9 mouse cellular contexts compared by ENCODE assay signal in genomic region chr13:104074731-104075130, GRCm38 (mm10). TPM values are rescaled to one million over a fixed set of nuclear protein-coding genes. Genes with fewer than 3 reads are reported as not detected.
DNase-seq lines count a peak whose midpoint lies in the region; ATAC-seq and TF ChIP-seq lines count a peak whose summit lies in the region.
"Had no signal": no experiment of that assay in that cellular context is flagged by ENCODE, and none has a peak within 500 bp of the region (broad histone marks: within the 10 kb centered on the region; RNA-seq: fewer than 3 reads in every experiment).

No protein-coding gene starts in this region.

- no peak overlapping the region for H3K4me2 ChIP-seq in heart, embryonic 11.5 days
- no peak overlapping the region for H3K4me2 ChIP-seq in forebrain, postnatal 0 days (ENCODE audit: low read depth)
- H3K4me2 ChIP-seq: limb, embryonic 12.5 days had no signal

- peak overlapping the region; percentile 41; the same call in 1 of the 2 replicates for H3K27ac ChIP-seq in heart, embryonic 11.5 days (ENCODE audit: low read depth, low read length)
- no peak overlapping the region for H3K27ac ChIP-seq in forebrain, postnatal 0 days (ENCODE audit: low read depth, low read length)
- H3K27ac ChIP-seq: limb, embryonic 12.5 days had no signal

- H3K36me3 ChIP-seq in heart, embryonic 11.5 days (ENCODE audit: control insufficient read depth, insufficient read depth, low read length), result no peaks in the 10 kb centered on the region
- peaks cover 22% of the 10 kb centered on the region for H3K36me3 ChIP-seq in forebrain, postnatal 0 days (ENCODE audit: insufficient read depth)

- H3K4me3 ChIP-seq in heart, embryonic 11.5 days (ENCODE audit: low read depth, low read length), result no peak overlapping the region
- no peak overlapping the region for H3K4me3 ChIP-seq in forebrain, postnatal 0 days (ENCODE audit: low read depth, low read length)
- H3K4me3 ChIP-seq: limb, embryonic 12.5 days had no signal

- DNase-seq in adrenal gland, postnatal 10 days, result peak; percentile 55
- no peak for DNase-seq in adrenal gland, adult 18-20 months (ENCODE audit: low spot score in 2 of 2)
- peak; percentile 72 to 79 for DNase-seq in kidney, postnatal 4 days
- DNase-seq in naive thymus-derived CD4-positive, alpha-beta T cell, adult 2 months (ENCODE audit: low read depth), result peak; percentile 7
- DNase-seq in left cerebral cortex, adult 8-10 months (ENCODE audit: low spot score in 2 of 2), result no peak
- DNase-seq in spleen, adult 12 weeks (ENCODE audit: low spot score), result no peak
- no peak for DNase-seq in forebrain, postnatal 0 days

- TF ChIP-seq CTCF in forebrain, postnatal 0 days (IDR thresholded peaks at IDR 0.05; ENCODE audit: low read depth), result no peak

- peaks cover 9% of the 10 kb centered on the region; the same call in 1 of the 2 replicates for H3K4me1 ChIP-seq in heart, embryonic 11.5 days (ENCODE audit: control insufficient read depth, insufficient read depth, low read length)
- H3K4me1 ChIP-seq in forebrain, postnatal 0 days (ENCODE audit: insufficient read depth), result no peaks in the 10 kb centered on the region

- 64% methylated on average over 10 of the region's 10 CpGs for WGBS in heart, embryonic 11.5 days (ENCODE audit: insufficient replicate concordance)
- 82% methylated on average over 10 of the region's 10 CpGs for WGBS in forebrain, postnatal 0 days

- ATAC-seq in heart, embryonic 11.5 days (replicated peaks; ENCODE audit: insufficient number of reproducible peaks, low FRiP score, low TSS enrichment), result 0 out of 2 replicates have a peak, but pooled peaks have one; percentile 55
- no peak for ATAC-seq in forebrain, postnatal 0 days

- H3K27me3 ChIP-seq in heart, embryonic 11.5 days (ENCODE audit: control insufficient read depth, insufficient read depth, low read length), result no peaks in the 10 kb centered on the region
- H3K27me3 ChIP-seq in forebrain, postnatal 0 days (ENCODE audit: insufficient read depth, low read length), result no peaks in the 10 kb centered on the region
- H3K27me3 ChIP-seq: limb, embryonic 12.5 days had no signal

- no peaks in the 10 kb centered on the region for H3K9me3 ChIP-seq in heart, embryonic 11.5 days (replicated peaks; ENCODE audit: control insufficient read depth, low read length)
- H3K9me3 ChIP-seq in forebrain, postnatal 0 days (ENCODE audit: low read length), result no peaks in the 10 kb centered on the region
- H3K9me3 ChIP-seq: limb, embryonic 12.5 days had no signal

- H3K9ac ChIP-seq in heart, embryonic 11.5 days (ENCODE audit: low read depth, low read length), result no peak overlapping the region
- H3K9ac ChIP-seq in forebrain, postnatal 0 days, result no peak overlapping the region
- H3K9ac ChIP-seq: limb, embryonic 12.5 days had no signal

RNA-seq across cellular contexts. Expression of gene Nln, which starts 34.7 kb away (rescaled TPM):
- total RNA-seq in adrenal gland, postnatal 10 days (2021), result 10 to 100 TPM; 27.2 to 28.4 TPM
- total RNA-seq in adrenal gland, adult 18-20 months (2021), result 10 to 100 TPM; 15.2 to 16.5 TPM
- 25.2 and 28.7 TPM in 2 replicates for polyA plus RNA-seq in heart, embryonic 11.5 days (2014; fragmentation: Nextera tagmentation; extraction: Ambion mirVana)
- 10 to 100 TPM; 27.7 to 31.6 (median 29.7) TPM for total RNA-seq in left cerebral cortex, adult 8-10 months (2022)
- total RNA-seq in forebrain, postnatal 0 days (2014; rRNA removed), result 77.2 and 80.0 TPM in 2 replicates
- 40.7 and 49.0 TPM in 2 replicates for polyA plus RNA-seq in forebrain, postnatal 0 days (2015; fragmentation: Nextera tagmentation; extraction: Ambion mirVana)

RNA-seq across cellular contexts. Expression of gene Sgtb, which starts 34.8 kb away (rescaled TPM):
- 1 to 10 TPM; 5.2 to 7.6 TPM for total RNA-seq in adrenal gland, postnatal 10 days (2021)
- total RNA-seq in adrenal gland, adult 18-20 months (2021), result 10 to 100 TPM in 1 of 2 experiments, 1 to 10 TPM in 1; 7.0 to 18.3 TPM
- polyA plus RNA-seq in heart, embryonic 11.5 days (2014; fragmentation: Nextera tagmentation; extraction: Ambion mirVana), result 2.8 and 3.2 TPM in 2 replicates
- 100 to 1,000 TPM; 132 to 160 (median 140) TPM for total RNA-seq in left cerebral cortex, adult 8-10 months (2022)
- total RNA-seq in forebrain, postnatal 0 days (2014; rRNA removed), result 32.2 and 39.6 TPM in 2 replicates
- polyA plus RNA-seq in forebrain, postnatal 0 days (2015; fragmentation: Nextera tagmentation; extraction: Ambion mirVana), result 20.4 and 23.0 TPM in 2 replicates

Comparison
In these comparisons a context has a peak if more than half of its experiments do, and no peak if none do; other contexts are left out.
1. DNase-seq: peak in adrenal gland, postnatal 10 days (single experiment), kidney, postnatal 4 days (2 of 2) and naive thymus-derived CD4-positive, alpha-beta T cell, adult 2 months (single experiment); none in adrenal gland, adult 18-20 months (0 of 2), left cerebral cortex, adult 8-10 months (0 of 2), spleen, adult 12 weeks (single experiment) and forebrain, postnatal 0 days (single experiment).